Mouse (Mus musculus) embryonic facial prominence, embryonic 11.5 days (tissue): ENCODE measurements around the gene Pawr. TPM values are rescaled to one million over a fixed set of nuclear protein-coding genes. Genes with fewer than 3 reads are reported as not detected.
"Not testable (repeated sequence)": the region's sequence is repeated elsewhere in the genome, so short reads cannot be mapped to it uniquely, and the experiment has no call there.

Source experiments
- ATAC-seq: fragments of 200-750 bp; cut with Nextera tagmentation; replicated peaks from 2 replicates; pipeline ENCODE4 v1.8.0; 2017; ENCODE audit warnings: low read depth; ENCODE audit not compliant: insufficient number of reproducible peaks, low FRiP score, low TSS enrichment
- DNase-seq: peaks from one replicate; pipeline ENCODE4 v3.0.0-alpha.2; 2015; ENCODE audit warnings: low spot score
- H3K27ac ChIP-seq: fragments of 300-500 bp; sonication (generic); replicated peaks from 2 replicates; pipeline ENCODE4 v1.5.1; 2014; ENCODE audit warnings: mild to moderate bottlenecking, low read depth, low read length, control low read depth
- H3K27me3 ChIP-seq: fragments of 300-500 bp; sonication (generic); 2 replicates; pipeline ENCODE4 v1.6.1; 2014; ENCODE audit warnings: mild to moderate bottlenecking, low read length, moderate library complexity, mixed read lengths; ENCODE audit not compliant: control insufficient read depth, insufficient read depth
- H3K36me3 ChIP-seq: fragments of 300-500 bp; sonication (generic); replicated peaks from 2 replicates; pipeline ENCODE4 v1.6.1; 2014; ENCODE audit warnings: low read depth, mild to moderate bottlenecking, low read length, moderate library complexity, mixed read lengths; ENCODE audit not compliant: control insufficient read depth, insufficient read depth
- H3K4me1 ChIP-seq: fragments of 300-500 bp; sonication (generic); 2 replicates; pipeline ENCODE4 v1.6.1; 2014; ENCODE audit warnings: low read length, mixed read lengths; ENCODE audit not compliant: control insufficient read depth, insufficient read depth
- H3K4me2 ChIP-seq: fragments of 300-500 bp; sonication (generic); 2 replicates; pipeline ENCODE4 v1.6.1; 2014; ENCODE audit warnings: low read depth, mild to moderate bottlenecking, control low read depth, low read length, moderate library complexity
- H3K4me3 ChIP-seq: fragments of 300-500 bp; sonication (generic); 2 replicates; pipeline ENCODE4 v1.5.1; 2014; ENCODE audit warnings: low read depth, low read length, control low read depth
- H3K9ac ChIP-seq: fragments of 300-500 bp; sonication (generic); replicated peaks from 2 replicates; pipeline ENCODE4 v1.6.1; 2014; ENCODE audit warnings: mild to moderate bottlenecking, control low read depth, low read length
- H3K9me3 ChIP-seq: fragments of 300-500 bp; sonication (generic); replicated peaks from 2 replicates; pipeline ENCODE4 v1.6.1; 2016; ENCODE audit warnings: mild to moderate bottlenecking, low read length, inconsistent platforms, mixed read lengths; ENCODE audit not compliant: control insufficient read depth
- WGBS: fragments of 180-500 bp; shearing (Covaris S2); extraction: QIAGEN DNeasy Blood & Tissue Kit; methylation state at CpG from one replicate; pipeline ENCODE4 v1.1.7; 2014; 5-methylcytosine and 5-hydroxymethylcytosine counted together
- polyA plus RNA-seq: library from polyadenylated mRNA; unstranded; fragments of >200 nt; fragmentation: Nextera tagmentation; extraction: Ambion mirVana; gene quantifications from 2 replicates; pipeline ENCODE4 v1.2.1, GENCODE M21; 2014

Gene Pawr
- polyA plus RNA-seq, 1 experiment from 2014 or later = 11.6 TPM

DNA sequence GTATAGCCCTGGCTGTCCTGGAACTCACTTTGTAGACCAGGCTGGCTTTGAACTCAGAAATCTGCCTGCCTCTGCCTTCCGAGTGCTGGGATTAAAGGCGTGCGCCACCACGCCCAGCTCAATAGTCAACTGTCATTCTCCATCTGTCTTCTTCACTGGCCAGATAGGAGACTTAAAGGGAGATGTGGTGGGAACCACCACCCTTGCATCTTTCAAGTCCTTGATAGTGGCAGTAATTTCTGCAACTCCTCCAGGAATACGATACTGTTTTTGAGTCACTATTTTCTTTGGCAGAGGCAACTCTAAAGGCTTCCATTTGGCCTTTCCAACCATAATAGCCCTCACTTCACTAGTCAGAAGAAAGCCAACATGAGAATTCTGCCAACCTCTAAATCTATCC lies 108.3 kb downstream of the Pawr start:
- H3K27me3 ChIP-seq, H3K9me3 ChIP-seq, H3K4me2 ChIP-seq, DNase-seq, H3K4me1 ChIP-seq, H3K36me3 ChIP-seq, ATAC-seq, H3K9ac ChIP-seq, H3K4me3 ChIP-seq, H3K27ac ChIP-seq: not testable (repeated sequence)
- WGBS = 94% methylated on average over 5 of the region's 5 CpGs

GRCm38 (mm10) chr10:108443931-108444876 lies 112.3 kb downstream of the Pawr start:
- no peak overlapping the region for H3K4me3 ChIP-seq
- ATAC-seq (no peak), DNase-seq (no peak)
- H3K4me1 ChIP-seq = peaks cover 2% of the 10 kb centered on the region; the same call in 1 of the 2 replicates
- H3K9ac ChIP-seq = no peak overlapping the region
- H3K9me3 ChIP-seq = no peaks in the 10 kb centered on the region
- WGBS = 71% methylated on average over 19 of the region's 19 CpGs
- H3K36me3 ChIP-seq = no peaks in the 10 kb centered on the region
- no peak overlapping the region for H3K4me2 ChIP-seq
- no peaks in the 10 kb centered on the region for H3K27me3 ChIP-seq
- H3K27ac ChIP-seq = no peak overlapping the region

- Histone ChIP-seq H3K9me3 (no peaks in the 10 kb centered on the region), H3K36me3 (no peaks in the 10 kb centered on the region), H3K4me1 (peaks cover 2% of the 10 kb centered on the region; the same call in 1 of the 2 replicates), H3K27me3 (no peaks in the 10 kb centered on the region), H3K9ac (no peak overlapping the region), H3K27ac (no peak overlapping the region), H3K4me3 (no peak overlapping the region), H3K4me2 (no peak overlapping the region)
- ATAC-seq = no peak
- no peak for DNase-seq
- 65% methylated on average over 4 of the region's 4 CpGs for WGBS
Measured at GRCm38 (mm10) chr10:108445123-108445522, 113.2 kb downstream of the Pawr start.

GRCm38 (mm10) chr10:108445606-108446005 lies 113.7 kb downstream of the Pawr start:
- 63% methylated on average over 10 of the region's 10 CpGs for WGBS
- Histone ChIP-seq H3K9me3 (no peaks in the 10 kb centered on the region), H3K4me2 (no peak overlapping the region)

DNA sequence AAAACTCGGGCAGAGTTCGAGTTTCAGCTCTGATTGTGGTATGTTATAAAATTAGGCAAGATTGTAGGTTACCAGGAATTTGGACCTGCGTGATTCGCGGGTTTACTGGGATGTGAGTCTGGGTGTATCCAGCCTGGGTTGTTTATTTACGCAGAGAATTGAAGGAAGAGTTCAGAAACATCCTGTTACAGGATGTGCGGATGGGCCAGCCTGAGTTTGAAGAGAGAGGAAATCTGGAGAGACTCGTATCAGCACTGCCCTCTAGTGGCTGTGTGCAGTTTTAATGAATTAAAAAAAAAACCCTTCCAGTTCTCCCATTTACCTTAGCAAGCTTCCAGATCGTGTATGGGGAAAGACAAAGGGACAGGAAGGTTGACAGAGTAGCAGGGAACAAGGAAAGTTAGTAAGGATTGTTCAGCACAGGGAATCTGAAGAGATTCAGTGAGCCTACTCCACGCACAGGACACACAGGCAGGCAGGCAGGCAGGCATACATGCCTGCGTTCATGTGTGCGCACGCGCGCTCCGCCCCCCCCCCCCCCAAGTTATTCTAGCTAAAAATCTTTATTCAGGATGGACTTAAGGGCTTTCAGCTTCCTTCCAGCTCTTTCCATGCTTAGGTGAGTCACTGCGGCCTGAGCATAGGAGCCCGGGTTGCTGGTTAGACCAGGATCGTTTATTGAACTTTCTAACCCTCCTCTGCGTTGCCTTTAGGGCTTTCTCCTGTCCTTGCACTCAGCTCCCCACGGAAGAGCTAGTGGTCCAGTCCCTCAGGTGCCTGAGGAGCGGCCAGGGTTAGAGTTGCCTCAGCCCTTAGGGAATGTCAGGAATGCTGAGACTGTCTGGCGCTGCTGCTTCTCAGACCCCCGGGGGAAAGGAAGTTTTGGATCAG lies 114.4 kb downstream of the Pawr start:
- H3K4me1 ChIP-seq = peaks cover 2% of the 10 kb centered on the region; the same call in 1 of the 2 replicates
- H3K4me3 ChIP-seq = peak overlapping the region; percentile 33
- no peaks in the 10 kb centered on the region for H3K9me3 ChIP-seq
- H3K27ac ChIP-seq = no peak overlapping the region
- 10% methylated on average over 21 of the region's 24 CpGs for WGBS
- peak; percentile 68 for ATAC-seq
- H3K27me3 ChIP-seq = no peaks in the 10 kb centered on the region
- peak overlapping the region; percentile 59 for H3K4me2 ChIP-seq
- peak overlapping the region; percentile 57 for H3K9ac ChIP-seq
- DNase-seq = peak; percentile 84
- no peaks in the 10 kb centered on the region for H3K36me3 ChIP-seq

More at GRCm38 (mm10) chr10:108445606-108446005, 113.7 kb downstream of the Pawr start:
- no peak overlapping the region for H3K27ac ChIP-seq
- no peak overlapping the region for H3K4me3 ChIP-seq
- ATAC-seq = no peak
- no peak overlapping the region for H3K9ac ChIP-seq
- H3K27me3 ChIP-seq = no peaks in the 10 kb centered on the region
- H3K36me3 ChIP-seq = no peaks in the 10 kb centered on the region
- no peak for DNase-seq
- H3K4me1 ChIP-seq = peaks cover 2% of the 10 kb centered on the region; the same call in 1 of the 2 replicates

- no peak for DNase-seq
- Histone ChIP-seq H3K9ac (no peak overlapping the region), H3K9me3 (no peaks in the 10 kb centered on the region), H3K4me2 (no peak overlapping the region), H3K4me3 (no peak overlapping the region), H3K36me3 (no peaks in the 10 kb centered on the region), H3K27ac (no peak overlapping the region), H3K27me3 (no peaks in the 10 kb centered on the region), H3K4me1 (peaks cover 2% of the 10 kb centered on the region; the same call in 1 of the 2 replicates)
- 83% methylated on average over 10 of the region's 10 CpGs for WGBS
- no peak for ATAC-seq
Measured at GRCm38 (mm10) chr10:108447211-108447610, 115.3 kb downstream of the Pawr start.

- no peak overlapping the region for H3K9ac ChIP-seq
- no peak for DNase-seq
- H3K4me3 ChIP-seq = no peak overlapping the region
- H3K27ac ChIP-seq = no peak overlapping the region
- no peak for ATAC-seq
- peaks cover 2% of the 10 kb centered on the region; the same call in 1 of the 2 replicates for H3K4me1 ChIP-seq
- no peaks in the 10 kb centered on the region for H3K36me3 ChIP-seq
- no peaks in the 10 kb centered on the region for H3K27me3 ChIP-seq
- no peaks in the 10 kb centered on the region for H3K9me3 ChIP-seq
- WGBS = 80% methylated on average over 11 of the region's 11 CpGs
- no peak overlapping the region for H3K4me2 ChIP-seq
Measured at GRCm38 (mm10) chr10:108448421-108448820, 116.5 kb downstream of the Pawr start.
